Mouse (Mus musculus) myocyte (in vitro differentiated cells): Measurements from ENCODE around the gene Sept10. TPM values are rescaled to one million over a fixed set of nuclear protein-coding genes. Genes with fewer than 3 reads are reported as not detected.

Experiments used
- H3K27me3 ChIP-seq: one replicate; pipeline ENCODE4 v1.6.1; 2011; ENCODE audit not compliant: control insufficient read depth, insufficient read depth, insufficient read length
- H3K36me3 ChIP-seq: one replicate; pipeline ENCODE4 v1.6.1; 2011; ENCODE audit not compliant: control insufficient read depth, insufficient read depth
- H3K4me2 ChIP-seq: one replicate; pipeline ENCODE4 v1.6.1; 2011; ENCODE audit warnings: low read depth, control low read depth
- H3K4me3 ChIP-seq: one replicate; pipeline ENCODE4 v1.5.1; 2011; ENCODE audit warnings: mild to moderate bottlenecking, control low read depth, moderate library complexity
- H3K79me2 ChIP-seq: one replicate; pipeline ENCODE4 v1.6.1; 2011; ENCODE audit not compliant: control insufficient read depth, insufficient read depth
- H3ac ChIP-seq: one replicate; pipeline ENCODE4 v1.6.1; 2011; ENCODE audit not compliant: control insufficient read depth, insufficient read length
- CEBPB ChIP-seq: IDR thresholded peaks from 2 replicates; pipeline ENCODE4 v1.6.1; 2011; ENCODE audit warnings: mild to moderate bottlenecking, moderate library complexity; ENCODE audit not compliant: poor library complexity, insufficient read depth, severe bottlenecking
- E2F4 ChIP-seq: IDR thresholded peaks from one replicate; pipeline ENCODE4 v1.6.1; 2011; ENCODE audit warnings: mild to moderate bottlenecking, control low read depth, moderate library complexity; ENCODE audit not compliant: insufficient read depth
- MAX ChIP-seq: IDR thresholded peaks from one replicate; pipeline ENCODE4 v1.6.1; 2011; ENCODE audit warnings: low read depth, mild to moderate bottlenecking, control low read depth
- MYOD1 ChIP-seq, 3 experiments: IDR thresholded peaks; one replicate each; pipeline ENCODE4 v1.6.1; 2011; ENCODE audit warnings: control low read depth in 2 of 3, low read depth in 2 of 3, mild to moderate bottlenecking in 2 of 3, moderate library complexity in 1 of 3; ENCODE audit not compliant: insufficient read length in 2 of 3, control insufficient read depth in 1 of 3
- MYOG ChIP-seq, 3 experiments: IDR thresholded peaks; one replicate each; pipeline ENCODE4 v1.6.1; 2011; ENCODE audit warnings: control low read depth in 2 of 3, low read depth in 2 of 3, mild to moderate bottlenecking in 2 of 3; ENCODE audit not compliant: insufficient read length in 2 of 3, control insufficient read depth in 1 of 3, insufficient read depth in 1 of 3
- POLR2A ChIP-seq: IDR thresholded peaks from one replicate; pipeline ENCODE4 v1.6.1; 2011; ENCODE audit warnings: low read depth, mild to moderate bottlenecking, control low read depth, moderate library complexity; ENCODE audit not compliant: insufficient read length
- POLR2AphosphoS2 ChIP-seq: IDR thresholded peaks from one replicate; pipeline ENCODE4 v1.6.1; 2011; ENCODE audit warnings: low read depth, control low read depth; ENCODE audit not compliant: insufficient read length
- REST ChIP-seq: IDR thresholded peaks from one replicate; pipeline ENCODE4 v1.6.1; 2011; ENCODE audit warnings: mild to moderate bottlenecking, control low read depth, moderate library complexity; ENCODE audit not compliant: insufficient read depth, insufficient read length
- SRF ChIP-seq: IDR thresholded peaks from one replicate; pipeline ENCODE4 v1.6.1; 2011; ENCODE audit warnings: low read depth; ENCODE audit not compliant: control insufficient read depth, insufficient read length
- TCF12 ChIP-seq: IDR thresholded peaks from one replicate; pipeline ENCODE4 v1.6.1; 2011; ENCODE audit warnings: mild to moderate bottlenecking, control low read depth; ENCODE audit not compliant: poor library complexity, insufficient read depth, severe bottlenecking
- TCF3 ChIP-seq: IDR thresholded peaks from one replicate; pipeline ENCODE4 v1.6.1; 2011; ENCODE audit warnings: low read depth, control low read depth; ENCODE audit not compliant: insufficient read length
- USF1 ChIP-seq: IDR thresholded peaks from one replicate; pipeline ENCODE4 v1.6.1; 2011; ENCODE audit warnings: low read depth, mild to moderate bottlenecking, control low read depth, moderate library complexity
- polyA plus RNA-seq: library from polyadenylated mRNA; unstranded; fragments of >200 nt; fragmentation: generic; extraction: Trizol; gene quantifications from one replicate; pipeline ENCODE4 v1.2.1, GENCODE M21; 2012; ENCODE audit warnings: missing spikeins

Gene Sept10
- polyA plus RNA-seq, 1 experiment = 16.9 TPM

DNA sequence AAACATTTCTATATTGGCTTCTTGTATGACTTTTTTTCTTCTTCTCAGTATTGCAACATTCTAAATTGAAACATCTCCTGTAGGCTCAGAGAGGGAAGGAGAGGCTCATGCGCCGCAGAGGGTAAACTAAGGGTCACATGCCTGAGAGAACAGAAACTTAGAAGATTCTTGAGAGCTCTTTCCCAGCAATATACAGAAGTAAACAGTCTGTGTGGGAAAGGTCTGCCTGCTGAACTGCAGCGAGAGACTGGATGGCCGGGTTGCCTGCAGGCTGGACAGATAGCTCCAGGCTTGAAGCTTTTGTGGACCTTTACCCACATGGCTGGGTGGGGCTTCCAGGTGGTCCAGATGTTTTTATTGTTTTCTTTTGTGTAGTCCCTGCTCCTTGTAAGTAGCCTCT, 44.0 kb upstream of the Sept10 start:
- no peaks in the 10 kb centered on the region for H3K36me3 ChIP-seq
- H3K4me2 ChIP-seq = no peak overlapping the region
- TF ChIP-seq USF1 = no peak
- TF ChIP-seq MAX = no peak
- no peak for TF ChIP-seq CEBPB
- no peak for TF ChIP-seq POLR2A
- no peak for TF ChIP-seq MYOD1 (IDR thresholded peaks at IDR 0.05; ENCODE audit: control insufficient read depth in 1 of 3, insufficient read length in 2 of 3, low read depth in 2 of 3)
- TF ChIP-seq MYOG (IDR thresholded peaks at IDR 0.05; ENCODE audit: control insufficient read depth in 1 of 3, insufficient read depth in 1 of 3, insufficient read length in 2 of 3, low read depth in 2 of 3) = no peak
- TF ChIP-seq REST = no peak
- no peak overlapping the region for H3K4me3 ChIP-seq
- no peaks in the 10 kb centered on the region for H3K27me3 ChIP-seq
- no peak overlapping the region for H3ac ChIP-seq
- H3K79me2 ChIP-seq = no peaks in the 10 kb centered on the region

DNA sequence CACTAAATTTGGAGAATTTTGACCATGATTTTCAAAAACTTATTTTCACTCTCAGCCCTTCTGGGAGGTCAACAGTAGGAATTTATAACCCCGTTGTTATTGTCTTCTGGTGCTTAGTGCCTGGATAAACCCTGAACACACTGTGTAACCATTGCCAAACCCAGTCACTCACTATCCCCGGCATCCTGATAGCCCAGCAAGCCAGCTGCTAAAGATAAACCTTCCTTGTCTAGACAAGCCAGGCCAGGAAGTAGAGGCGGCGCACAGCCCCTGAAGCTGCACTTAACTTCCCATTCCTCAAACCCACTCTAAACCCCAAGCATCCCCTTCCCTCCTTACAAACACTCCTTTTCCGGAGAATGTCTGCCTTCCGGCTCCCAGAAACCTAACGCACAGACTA, 43.4 kb upstream of the Sept10 start:
- H3K36me3 ChIP-seq = no peaks in the 10 kb centered on the region
- no peak overlapping the region for H3K4me3 ChIP-seq
- no peak overlapping the region for H3K4me2 ChIP-seq
- no peak overlapping the region for H3ac ChIP-seq
- TF ChIP-seq MYOG (IDR thresholded peaks at IDR 0.05; ENCODE audit: control insufficient read depth in 1 of 3, insufficient read depth in 1 of 3, insufficient read length in 2 of 3, low read depth in 2 of 3) = no peak
- TF ChIP-seq POLR2AphosphoS2 = no peak
- no peak for TF ChIP-seq TCF3
- no peak for TF ChIP-seq USF1
- TF ChIP-seq POLR2A = no peak
- TF ChIP-seq CEBPB = no peak
- no peak for TF ChIP-seq MYOD1 (IDR thresholded peaks at IDR 0.05; ENCODE audit: control insufficient read depth in 1 of 3, insufficient read length in 2 of 3, low read depth in 2 of 3)
- TF ChIP-seq MAX = no peak
- TF ChIP-seq SRF = no peak
- TF ChIP-seq E2F4 = no peak
- no peak for TF ChIP-seq TCF12
- TF ChIP-seq REST = no peak
- H3K27me3 ChIP-seq = no peaks in the 10 kb centered on the region
- H3K79me2 ChIP-seq = no peaks in the 10 kb centered on the region

DNA sequence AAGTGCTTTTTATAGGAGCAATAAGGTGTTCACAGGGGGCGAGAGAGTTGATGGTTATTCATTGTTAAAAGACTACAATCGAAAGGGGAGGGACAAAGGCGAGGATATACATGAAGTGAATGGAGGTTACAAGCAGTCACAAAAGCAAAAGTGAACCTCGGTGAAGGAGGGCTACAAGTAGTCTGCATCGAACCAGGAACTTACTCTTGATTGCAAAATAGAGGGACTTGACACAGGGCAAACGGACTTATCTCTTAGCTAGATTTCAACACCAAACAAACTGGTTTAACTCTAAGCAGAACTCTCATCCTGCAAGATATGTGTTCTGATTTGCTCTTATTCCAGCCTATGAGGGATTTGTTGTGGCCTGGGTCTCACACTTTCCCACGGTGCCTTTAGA, 41.3 kb upstream of the Sept10 start:
- Histone ChIP-seq H3ac (no peak overlapping the region), H3K27me3 (no peaks in the 10 kb centered on the region), H3K79me2 (no peaks in the 10 kb centered on the region), H3K4me2 (no peak overlapping the region), H3K36me3 (no peaks in the 10 kb centered on the region), H3K4me3 (no peak overlapping the region)
- TF ChIP-seq CEBPB (no peak), MYOD1 (IDR thresholded peaks at IDR 0.05; ENCODE audit: control insufficient read depth in 1 of 3, insufficient read length in 2 of 3, low read depth in 2 of 3) (no peak), POLR2A (no peak)

DNA sequence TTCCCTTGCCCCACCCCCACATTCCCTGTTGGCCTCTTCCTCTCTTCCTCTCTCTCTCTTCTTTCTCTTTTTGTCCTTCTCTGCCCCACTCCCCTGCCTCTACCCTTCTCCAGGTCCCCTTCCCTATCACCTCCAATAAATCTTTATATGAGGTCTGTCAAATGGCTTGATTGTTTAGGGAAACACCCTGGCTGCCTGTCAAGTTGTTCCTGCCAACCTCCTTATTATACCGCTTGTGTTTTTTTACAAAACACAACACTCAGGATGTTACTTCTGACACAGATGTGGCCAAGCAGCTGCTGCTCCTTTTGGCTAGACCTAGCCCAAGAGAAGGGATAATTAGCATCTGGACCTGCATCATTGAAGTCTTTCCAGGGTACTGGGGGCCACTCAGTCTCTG, 40.4 kb upstream of the Sept10 start:
- TF ChIP-seq CEBPB (no peak), TCF3 (no peak), MYOG (IDR thresholded peaks at IDR 0.05; ENCODE audit: control insufficient read depth in 1 of 3, insufficient read depth in 1 of 3, insufficient read length in 2 of 3, low read depth in 2 of 3) (no peak), E2F4 (no peak), POLR2AphosphoS2 (no peak), MAX (no peak), MYOD1 (IDR thresholded peaks at IDR 0.05; ENCODE audit: control insufficient read depth in 1 of 3, insufficient read length in 2 of 3, low read depth in 2 of 3) (no peak), POLR2A (no peak), USF1 (no peak), REST (no peak)
- H3K27me3 ChIP-seq = no peaks in the 10 kb centered on the region
- H3K4me2 ChIP-seq = no peak overlapping the region
- H3K36me3 ChIP-seq = no peaks in the 10 kb centered on the region
- no peaks in the 10 kb centered on the region for H3K79me2 ChIP-seq
- no peak overlapping the region for H3ac ChIP-seq
- H3K4me3 ChIP-seq = no peak overlapping the region

DNA sequence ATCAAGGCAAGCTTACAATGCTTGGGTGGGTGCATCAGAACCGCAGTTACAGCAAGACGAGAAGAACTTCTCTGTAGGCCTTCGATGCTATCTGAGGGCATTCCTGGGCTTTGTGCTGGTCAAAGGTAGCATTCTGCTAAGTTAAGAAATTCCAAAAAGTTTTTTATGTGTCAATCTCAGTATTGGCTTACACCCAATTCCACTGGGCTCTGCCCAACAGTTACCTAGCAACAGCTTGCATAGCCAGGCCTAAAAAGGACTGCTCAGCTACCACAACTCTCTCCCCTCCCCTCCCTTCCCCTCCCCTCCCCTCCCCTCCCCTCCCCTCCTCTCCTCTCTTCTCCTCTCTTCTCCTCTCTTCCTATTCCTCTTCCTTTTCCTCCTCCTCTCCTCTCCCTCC, 40.0 kb upstream of the Sept10 start:
- no peak overlapping the region for H3K4me2 ChIP-seq
- H3K79me2 ChIP-seq = no peaks in the 10 kb centered on the region
- H3K27me3 ChIP-seq = no peaks in the 10 kb centered on the region
- H3ac ChIP-seq = no peak overlapping the region
- H3K4me3 ChIP-seq = no peak overlapping the region
- TF ChIP-seq POLR2AphosphoS2 = no peak
- TF ChIP-seq REST = no peak
- H3K36me3 ChIP-seq = no peaks in the 10 kb centered on the region

DNA sequence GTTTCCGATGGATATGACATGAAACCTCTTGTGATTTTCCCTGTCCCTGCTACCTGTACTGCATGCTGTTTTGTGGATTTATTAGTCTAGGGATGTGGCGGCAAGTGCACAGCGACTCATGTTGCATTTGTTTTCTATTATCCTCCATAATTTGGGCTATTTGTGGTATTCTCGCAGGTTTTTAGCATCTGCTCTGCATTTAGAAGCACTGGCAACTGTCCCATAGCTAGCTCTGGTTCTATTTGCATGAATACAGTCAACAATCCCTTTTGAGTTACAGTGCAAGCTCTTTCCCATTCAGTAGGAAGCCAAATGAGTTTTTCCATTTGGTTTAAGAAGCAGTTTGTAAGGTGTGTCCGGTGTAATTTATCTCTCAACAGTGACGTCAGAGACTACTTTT, 37.9 kb upstream of the Sept10 start:
- Histone ChIP-seq H3ac (no peak overlapping the region), H3K27me3 (no peaks in the 10 kb centered on the region), H3K4me3 (no peak overlapping the region), H3K79me2 (no peaks in the 10 kb centered on the region), H3K4me2 (no peak overlapping the region), H3K36me3 (no peaks in the 10 kb centered on the region)
- TF ChIP-seq POLR2A (no peak), CEBPB (no peak), TCF12 (no peak), SRF (no peak)
